Mouse (Mus musculus) heart, adult 2 months (tissue): ENCODE data around the gene Atpif1.

ENCODE experiments used
- CTCF ChIP-seq: fragments of 200-600 bp; IDR thresholded peaks from 2 replicates; pipeline ENCODE4 v1.8.1; 2022; ENCODE audit warnings: antibody characterized with exemption, mild to moderate bottlenecking, moderate library complexity
- POLR2A ChIP-seq: fragments of 200-500 bp; IDR thresholded peaks from 2 replicates; pipeline ENCODE4 v1.6.1; 2011; ENCODE audit warnings: mild to moderate bottlenecking, low read depth, low read length, control low read depth; ENCODE audit not compliant: insufficient read depth

GRCm38 (mm10) chr4:132524321-132524741 is 9.1 kb downstream of the Atpif1 start:
- no peak for TF ChIP-seq POLR2A
- TF ChIP-seq CTCF = no peak
